Mouse (Mus musculus): ENCODE measurements around the gene Nhsl1. TPM values are rescaled to one million over a fixed set of nuclear protein-coding genes. Genes with fewer than 3 reads are reported as not detected.

The Nhsl1 gene
- polyA plus RNA-seq, 1 experiment from 2014 or later: 9.3 TPM

- Histone ChIP-seq H3K9ac (replicated peaks; ENCODE audit: low read length) (no peak overlapping the region), H3K4me2 (replicated peaks; ENCODE audit: low read depth, low read length) (no peak overlapping the region), H3K4me3 (ENCODE audit: low read length) (no peak overlapping the region), H3K9me3 (ENCODE audit: low read length) (no peaks in the 10 kb centered on the region), H3K4me1 (ENCODE audit: insufficient read depth, low read length) (peaks cover 7% of the 10 kb centered on the region; the same call in 1 of the 2 replicates), H3K36me3 (ENCODE audit: insufficient read depth, low read length) (no peaks in the 10 kb centered on the region), H3K27ac (ENCODE audit: low read length) (no peak overlapping the region), H3K27me3 (ENCODE audit: insufficient read depth, low read length) (no peaks in the 10 kb centered on the region)
- 100% methylated on average over 1 of the region's 1 CpGs for WGBS
- no peak for ATAC-seq (ENCODE audit: low FRiP score, low TSS enrichment)
Measured at GRCm38 (mm10) chr10:18340930-18341329, 22.1 kb downstream of the Nhsl1 start.

DNA sequence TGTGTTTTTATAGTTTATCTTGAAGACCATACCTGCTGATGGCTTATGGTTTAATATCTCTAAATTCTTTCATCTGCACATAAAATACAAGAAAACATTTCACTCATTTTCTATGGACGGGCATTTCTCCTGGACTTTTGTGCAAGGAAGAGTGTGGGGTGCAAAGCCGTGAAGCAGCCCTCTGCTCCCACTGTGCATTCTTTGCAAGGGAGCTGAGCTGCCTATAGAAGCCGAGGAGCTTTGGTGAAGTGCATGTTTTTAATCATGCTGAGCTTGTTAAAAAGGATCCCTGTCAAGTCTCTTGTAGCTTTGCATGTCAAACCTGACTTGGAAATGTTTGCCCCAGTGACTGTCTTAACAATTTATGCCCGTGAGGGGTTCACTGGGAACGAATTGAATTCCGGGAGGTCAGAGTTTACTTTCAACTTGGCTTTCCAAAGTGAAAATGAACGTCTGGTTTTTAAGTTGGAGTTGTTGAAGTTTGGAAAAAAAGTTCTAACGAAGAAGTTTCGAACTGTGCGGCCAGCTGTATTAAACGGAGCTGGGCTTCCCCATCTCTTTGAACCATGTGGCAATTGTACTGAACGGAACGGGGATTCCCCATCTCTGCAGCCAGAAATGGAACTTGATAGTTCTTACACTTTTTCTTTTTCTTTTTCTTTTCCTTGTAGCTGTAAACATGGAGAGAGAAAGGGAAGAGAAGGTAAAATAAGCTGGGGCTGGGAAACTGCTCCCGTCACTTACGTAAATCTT is 22.8 kb downstream of the Nhsl1 start:
- Histone ChIP-seq H3K4me1 (ENCODE audit: insufficient read depth, low read length) (peaks cover 7% of the 10 kb centered on the region; the same call in 1 of the 2 replicates), H3K9me3 (ENCODE audit: low read length) (no peaks in the 10 kb centered on the region), H3K9ac (replicated peaks; ENCODE audit: low read length) (no peak overlapping the region), H3K4me3 (ENCODE audit: low read length) (no peak overlapping the region), H3K27me3 (ENCODE audit: insufficient read depth, low read length) (no peaks in the 10 kb centered on the region), H3K4me2 (replicated peaks; ENCODE audit: low read depth, low read length) (peak overlapping the region; percentile 11; the same call in 1 of the 2 replicates), H3K36me3 (ENCODE audit: insufficient read depth, low read length) (no peaks in the 10 kb centered on the region), H3K27ac (ENCODE audit: low read length) (no peak overlapping the region; the same call in 1 of the 2 replicates)
- peak; percentile 28; the same call in 1 of the 2 replicates for ATAC-seq (ENCODE audit: low FRiP score, low TSS enrichment)
- WGBS: 32% methylated on average over 15 of the region's 15 CpGs

- no peak overlapping the region for H3K27ac ChIP-seq (ENCODE audit: low read length)
- H3K4me2 ChIP-seq (replicated peaks; ENCODE audit: low read depth, low read length): no peak overlapping the region
- 86% methylated on average over 15 of the region's 15 CpGs for WGBS
- H3K27me3 ChIP-seq (ENCODE audit: insufficient read depth, low read length): no peaks in the 10 kb centered on the region
- no peaks in the 10 kb centered on the region for H3K36me3 ChIP-seq (ENCODE audit: insufficient read depth, low read length)
- no peaks in the 10 kb centered on the region for H3K9me3 ChIP-seq (ENCODE audit: low read length)
- H3K9ac ChIP-seq (replicated peaks; ENCODE audit: low read length): no peak overlapping the region
- H3K4me3 ChIP-seq (ENCODE audit: low read length): no peak overlapping the region
- no peak for ATAC-seq (ENCODE audit: low FRiP score, low TSS enrichment)
- no peaks in the 10 kb centered on the region for H3K4me1 ChIP-seq (ENCODE audit: insufficient read depth, low read length)
Measured at GRCm38 (mm10) chr10:18347231-18347630, 28.4 kb downstream of the Nhsl1 start.

DNA sequence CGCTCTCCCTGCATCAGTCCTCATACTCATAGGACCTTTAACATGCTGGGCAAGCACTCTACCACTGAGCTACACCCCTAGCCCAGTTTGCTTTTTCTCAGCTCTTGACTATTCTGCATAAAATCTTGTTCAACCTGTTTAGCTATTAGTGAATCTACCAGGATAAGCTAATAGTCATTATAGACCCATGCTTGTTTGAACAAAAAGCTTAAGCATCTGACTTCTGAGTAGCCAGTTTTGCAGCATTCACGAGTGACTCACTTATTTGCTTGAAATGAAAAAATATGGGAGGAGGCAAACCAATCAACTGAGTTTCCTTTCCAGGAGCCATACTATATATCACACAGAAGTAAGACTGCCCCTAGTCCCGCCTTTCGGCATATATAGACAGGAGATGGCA is 32.0 kb downstream of the Nhsl1 start:
- H3K4me2 ChIP-seq (replicated peaks; ENCODE audit: low read depth, low read length): no peak overlapping the region
- peaks cover 4% of the 10 kb centered on the region; the same call in 1 of the 2 replicates for H3K4me1 ChIP-seq (ENCODE audit: insufficient read depth, low read length)
- no peak overlapping the region for H3K9ac ChIP-seq (replicated peaks; ENCODE audit: low read length)
- 84% methylated on average over 4 of the region's 4 CpGs for WGBS
- H3K27me3 ChIP-seq (ENCODE audit: insufficient read depth, low read length): no peaks in the 10 kb centered on the region
- no peaks in the 10 kb centered on the region for H3K36me3 ChIP-seq (ENCODE audit: insufficient read depth, low read length)
- no peak for ATAC-seq (ENCODE audit: low FRiP score, low TSS enrichment)
- H3K27ac ChIP-seq (ENCODE audit: low read length): no peak overlapping the region
- no peaks in the 10 kb centered on the region for H3K9me3 ChIP-seq (ENCODE audit: low read length)
- H3K4me3 ChIP-seq (ENCODE audit: low read length): no peak overlapping the region

GRCm38 (mm10) chr10:18352937-18353336 is 34.2 kb downstream of the Nhsl1 start:
- H3K9me3 ChIP-seq (ENCODE audit: low read length): no peaks in the 10 kb centered on the region
- peak overlapping the region; percentile 38; the same call in 1 of the 2 replicates for H3K27ac ChIP-seq (ENCODE audit: low read length)
- H3K27me3 ChIP-seq (ENCODE audit: insufficient read depth, low read length): no peaks in the 10 kb centered on the region
- no peak overlapping the region for H3K9ac ChIP-seq (replicated peaks; ENCODE audit: low read length)
- H3K4me3 ChIP-seq (ENCODE audit: low read length): no peak overlapping the region
- H3K4me2 ChIP-seq (replicated peaks; ENCODE audit: low read depth, low read length): no peak overlapping the region
- no peaks in the 10 kb centered on the region for H3K36me3 ChIP-seq (ENCODE audit: insufficient read depth, low read length)
- whole genome bisulfite sequencing: 75% methylated on average over 5 of the region's 5 CpGs
- no peak for ATAC-seq (ENCODE audit: low FRiP score, low TSS enrichment)
- H3K4me1 ChIP-seq (ENCODE audit: insufficient read depth, low read length): peaks cover 4% of the 10 kb centered on the region; the same call in 1 of the 2 replicates

DNA sequence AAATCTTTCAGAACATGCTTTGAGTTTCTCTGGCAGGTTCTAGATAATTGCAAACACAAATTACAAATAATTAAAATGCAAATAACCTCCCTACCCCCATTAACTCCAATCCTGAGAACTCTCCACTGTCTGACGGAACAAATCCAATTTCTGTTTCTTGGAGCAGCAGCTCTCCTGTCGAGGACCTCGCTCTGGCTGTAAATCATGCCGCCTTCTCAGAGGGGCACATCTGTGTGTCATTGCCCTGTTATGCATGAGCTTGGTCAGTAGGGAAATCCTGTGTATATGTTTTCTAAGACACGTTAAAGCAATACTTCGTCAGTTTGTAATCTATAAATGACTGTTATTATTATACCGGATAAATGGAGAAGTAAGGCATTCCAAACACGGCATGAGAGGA is 35.3 kb downstream of the Nhsl1 start:
- Histone ChIP-seq H3K27ac (ENCODE audit: low read length) (no peak overlapping the region), H3K9ac (replicated peaks; ENCODE audit: low read length) (no peak overlapping the region), H3K4me3 (ENCODE audit: low read length) (no peak overlapping the region), H3K36me3 (ENCODE audit: insufficient read depth, low read length) (no peaks in the 10 kb centered on the region), H3K27me3 (ENCODE audit: insufficient read depth, low read length) (no peaks in the 10 kb centered on the region), H3K9me3 (ENCODE audit: low read length) (no peaks in the 10 kb centered on the region), H3K4me1 (ENCODE audit: insufficient read depth, low read length) (peaks cover 4% of the 10 kb centered on the region; the same call in 1 of the 2 replicates), H3K4me2 (replicated peaks; ENCODE audit: low read depth, low read length) (no peak overlapping the region)
- 67% methylated on average over 8 of the region's 8 CpGs for WGBS
- ATAC-seq (ENCODE audit: low FRiP score, low TSS enrichment): no peak

DNA sequence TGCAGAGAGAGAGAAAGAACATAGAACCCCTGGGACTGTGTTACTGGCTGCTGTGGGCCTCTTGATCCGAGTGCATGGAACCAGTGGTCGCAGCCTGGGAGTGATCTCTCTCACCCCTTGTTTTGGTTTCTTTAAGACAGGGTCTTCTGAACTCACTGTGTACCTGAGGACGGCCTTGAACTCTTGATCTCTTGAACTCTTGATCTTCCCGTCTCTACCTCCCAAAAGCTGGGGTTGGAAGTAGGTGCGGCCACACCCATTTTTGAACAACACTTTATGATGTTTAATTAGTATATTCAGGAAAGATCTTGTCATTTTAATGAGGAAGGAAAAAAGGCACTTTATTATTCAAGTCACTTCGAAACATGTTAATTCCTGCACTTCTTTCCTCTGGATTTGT is 37.7 kb downstream of the Nhsl1 start:
- Histone ChIP-seq H3K36me3 (ENCODE audit: insufficient read depth, low read length) (no peaks in the 10 kb centered on the region), H3K27me3 (ENCODE audit: insufficient read depth, low read length) (no peaks in the 10 kb centered on the region), H3K9ac (replicated peaks; ENCODE audit: low read length) (no peak overlapping the region), H3K4me2 (replicated peaks; ENCODE audit: low read depth, low read length) (no peak overlapping the region), H3K4me3 (ENCODE audit: low read length) (no peak overlapping the region), H3K9me3 (ENCODE audit: low read length) (no peaks in the 10 kb centered on the region), H3K27ac (ENCODE audit: low read length) (no peak overlapping the region), H3K4me1 (ENCODE audit: insufficient read depth, low read length) (peaks cover 4% of the 10 kb centered on the region; the same call in 1 of the 2 replicates)
- no peak for ATAC-seq (ENCODE audit: low FRiP score, low TSS enrichment)
- WGBS: 78% methylated on average over 6 of the region's 6 CpGs

DNA sequence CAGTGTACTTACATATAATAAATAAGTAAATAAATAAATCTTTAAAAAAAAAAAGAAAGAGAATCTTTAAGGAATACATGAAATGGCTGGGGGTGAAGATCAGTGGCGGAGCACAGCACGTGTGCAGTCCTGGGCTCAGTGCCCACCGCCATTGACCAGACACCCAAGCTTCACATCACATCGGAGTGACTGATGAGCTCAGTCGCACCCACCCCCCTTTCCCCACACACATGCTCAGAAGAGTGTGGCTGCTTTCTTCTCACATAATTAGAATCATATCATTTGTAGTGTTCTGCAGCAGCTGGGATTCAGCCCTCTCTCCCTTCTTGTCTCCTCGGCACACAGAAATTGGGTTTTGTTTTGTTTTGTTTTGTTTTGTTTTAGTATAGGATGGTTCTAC is 38.4 kb downstream of the Nhsl1 start:
- Histone ChIP-seq H3K4me2 (replicated peaks; ENCODE audit: low read depth, low read length) (no peak overlapping the region), H3K27ac (ENCODE audit: low read length) (no peak overlapping the region), H3K36me3 (ENCODE audit: insufficient read depth, low read length) (no peaks in the 10 kb centered on the region), H3K4me3 (ENCODE audit: low read length) (no peak overlapping the region), H3K9me3 (ENCODE audit: low read length) (no peaks in the 10 kb centered on the region), H3K4me1 (ENCODE audit: insufficient read depth, low read length) (peaks cover 4% of the 10 kb centered on the region; the same call in 1 of the 2 replicates), H3K27me3 (ENCODE audit: insufficient read depth, low read length) (no peaks in the 10 kb centered on the region), H3K9ac (replicated peaks; ENCODE audit: low read length) (no peak overlapping the region)
- WGBS: 89% methylated on average over 6 of the region's 6 CpGs
- ATAC-seq (ENCODE audit: low FRiP score, low TSS enrichment): no peak

DNA sequence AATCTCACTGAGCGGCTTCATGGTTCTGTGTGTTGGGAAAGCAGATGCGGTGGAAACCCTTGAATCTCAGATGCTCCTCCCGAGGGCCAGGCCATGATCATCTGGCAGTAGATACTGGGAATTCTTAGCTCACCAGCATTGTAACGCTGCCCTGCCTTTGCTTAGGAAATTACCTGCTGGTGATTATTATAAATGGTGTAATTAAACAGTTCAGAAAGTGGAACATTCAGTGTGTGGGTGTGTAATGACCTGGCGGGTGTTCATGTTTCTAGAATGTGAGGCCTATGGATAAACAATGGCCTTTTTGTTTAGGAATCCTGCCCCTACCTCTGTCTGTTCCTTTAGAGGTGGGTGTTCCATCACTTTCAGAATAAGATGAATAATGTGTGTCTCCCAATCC is 39.7 kb downstream of the Nhsl1 start:
- Histone ChIP-seq H3K36me3 (ENCODE audit: insufficient read depth, low read length) (no peaks in the 10 kb centered on the region), H3K4me2 (replicated peaks; ENCODE audit: low read depth, low read length) (no peak overlapping the region), H3K9ac (replicated peaks; ENCODE audit: low read length) (no peak overlapping the region), H3K27ac (ENCODE audit: low read length) (no peak overlapping the region), H3K27me3 (ENCODE audit: insufficient read depth, low read length) (no peaks in the 10 kb centered on the region), H3K4me3 (ENCODE audit: low read length) (no peak overlapping the region), H3K4me1 (ENCODE audit: insufficient read depth, low read length) (no peaks in the 10 kb centered on the region), H3K9me3 (ENCODE audit: low read length) (no peaks in the 10 kb centered on the region)
- ATAC-seq (ENCODE audit: low FRiP score, low TSS enrichment): no peak
- 66% methylated on average over 5 of the region's 5 CpGs for WGBS

GRCm38 (mm10) chr10:18360175-18360574 is 41.4 kb downstream of the Nhsl1 start:
- Histone ChIP-seq H3K27me3 (ENCODE audit: insufficient read depth, low read length) (no peaks in the 10 kb centered on the region), H3K4me1 (ENCODE audit: insufficient read depth, low read length) (no peaks in the 10 kb centered on the region), H3K4me3 (ENCODE audit: low read length) (no peak overlapping the region), H3K4me2 (replicated peaks; ENCODE audit: low read depth, low read length) (no peak overlapping the region), H3K9ac (replicated peaks; ENCODE audit: low read length) (no peak overlapping the region), H3K27ac (ENCODE audit: low read length) (0 out of 2 replicates have a peak overlapping the region, but pooled peaks have one; percentile 4), H3K9me3 (ENCODE audit: low read length) (no peaks in the 10 kb centered on the region), H3K36me3 (ENCODE audit: insufficient read depth, low read length) (no peaks in the 10 kb centered on the region)
- no peak for ATAC-seq (ENCODE audit: low FRiP score, low TSS enrichment)
- 88% methylated on average over 6 of the region's 6 CpGs for WGBS
